Mouse (Mus musculus): ENCODE data around the gene Tmem104. TPM values are rescaled to one million over a fixed set of nuclear protein-coding genes. Genes with fewer than 3 reads are reported as not detected.

Tmem104 gene
- polyA plus RNA-seq, 1 experiment from 2014 or later: 9.3 TPM

DNA sequence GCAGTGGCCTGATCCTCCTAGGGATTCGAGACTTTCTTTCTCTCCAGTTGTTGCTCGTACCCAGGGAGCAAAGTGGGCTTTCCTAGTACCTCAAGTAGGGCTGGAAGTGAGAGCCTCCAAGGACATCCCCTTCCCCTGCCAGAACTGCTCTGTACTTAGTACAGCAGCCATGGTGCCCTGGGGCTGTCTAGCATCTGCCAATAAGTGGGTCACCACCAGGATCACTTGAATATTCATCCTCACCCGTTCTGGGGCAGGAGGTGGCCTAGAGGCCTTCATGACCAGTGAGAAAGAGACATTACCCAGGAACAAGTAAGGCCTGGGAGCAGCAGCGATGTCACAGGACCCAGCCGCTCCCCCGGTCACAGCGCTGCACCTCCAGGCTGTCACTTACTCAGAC, 22.7 kb downstream of the Tmem104 start:
- H3K9me3 ChIP-seq: no peaks in the 10 kb centered on the region
- no peaks in the 10 kb centered on the region for H3K27me3 ChIP-seq (replicated peaks)
- no peaks in the 10 kb centered on the region for H3K4me1 ChIP-seq (replicated peaks)
- H3K4me2 ChIP-seq (replicated peaks): no peak overlapping the region
- ATAC-seq: no peak
- H3K27ac ChIP-seq: no peak overlapping the region
- WGBS: 77% methylated on average over 7 of the region's 7 CpGs
- H3K9ac ChIP-seq: no peak overlapping the region
- no peak overlapping the region for H3K4me3 ChIP-seq (replicated peaks)
- H3K36me3 ChIP-seq: 0 out of 2 replicates have a peak, but pooled peaks cover 3% of the 10 kb centered on the region

DNA sequence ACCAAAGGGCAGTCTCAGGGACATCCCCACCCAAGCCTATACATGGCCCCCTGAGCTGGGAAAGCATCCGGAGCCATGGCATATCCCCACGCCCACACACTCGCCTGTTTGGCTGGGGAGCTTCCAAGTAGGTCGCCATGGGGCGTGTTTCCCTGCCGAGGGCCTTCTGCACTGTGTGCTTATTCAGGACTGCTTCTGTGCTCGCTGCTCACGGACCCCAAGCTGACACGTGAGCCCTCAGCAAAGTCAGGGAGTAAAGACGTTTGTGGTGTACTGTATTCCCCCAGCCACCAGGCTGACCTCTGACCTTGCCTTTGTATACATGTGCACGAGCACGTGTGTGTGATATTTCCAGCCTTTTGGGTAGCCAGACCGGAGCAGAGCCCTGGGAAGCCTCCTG, 24.8 kb downstream of the Tmem104 start:
- Histone ChIP-seq H3K9ac (no peak overlapping the region), H3K36me3 (no peaks in the 10 kb centered on the region), H3K27me3 (replicated peaks) (no peaks in the 10 kb centered on the region), H3K27ac (no peak overlapping the region), H3K4me2 (replicated peaks) (no peak overlapping the region), H3K4me1 (replicated peaks) (no peaks in the 10 kb centered on the region), H3K4me3 (replicated peaks) (no peak overlapping the region), H3K9me3 (no peaks in the 10 kb centered on the region)
- 44% methylated on average over 13 of the region's 13 CpGs for WGBS
- no peak for ATAC-seq

DNA sequence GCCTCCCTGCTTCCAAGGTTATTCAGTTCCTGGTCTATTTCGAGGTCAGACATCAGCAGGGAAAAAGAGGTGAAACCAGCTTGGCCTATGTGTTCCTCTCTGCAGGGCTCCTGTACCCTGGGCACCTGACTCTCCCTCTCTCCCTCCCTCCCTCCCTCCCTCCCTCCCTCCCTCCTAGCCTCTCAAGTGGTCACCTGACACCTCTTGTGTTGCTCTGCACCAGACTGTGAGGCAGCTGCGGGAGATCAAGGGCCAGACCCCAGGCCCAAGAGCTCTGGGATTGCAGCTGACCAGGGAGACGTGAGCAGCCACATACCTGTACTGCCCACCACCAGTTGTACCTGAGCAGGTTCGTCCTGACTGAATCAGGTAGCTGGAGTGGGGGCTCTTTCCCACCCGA, 27.8 kb downstream of the Tmem104 start:
- Histone ChIP-seq H3K36me3 (no peaks in the 10 kb centered on the region), H3K9ac (no peak overlapping the region), H3K27me3 (replicated peaks) (no peaks in the 10 kb centered on the region), H3K4me3 (replicated peaks) (no peak overlapping the region), H3K27ac (no peak overlapping the region), H3K4me1 (replicated peaks) (peaks cover 8% of the 10 kb centered on the region; the same call in 1 of the 2 replicates), H3K4me2 (replicated peaks) (no peak overlapping the region), H3K9me3 (no peaks in the 10 kb centered on the region)
- ATAC-seq: no peak
- 37% methylated on average over 4 of the region's 5 CpGs for WGBS

DNA sequence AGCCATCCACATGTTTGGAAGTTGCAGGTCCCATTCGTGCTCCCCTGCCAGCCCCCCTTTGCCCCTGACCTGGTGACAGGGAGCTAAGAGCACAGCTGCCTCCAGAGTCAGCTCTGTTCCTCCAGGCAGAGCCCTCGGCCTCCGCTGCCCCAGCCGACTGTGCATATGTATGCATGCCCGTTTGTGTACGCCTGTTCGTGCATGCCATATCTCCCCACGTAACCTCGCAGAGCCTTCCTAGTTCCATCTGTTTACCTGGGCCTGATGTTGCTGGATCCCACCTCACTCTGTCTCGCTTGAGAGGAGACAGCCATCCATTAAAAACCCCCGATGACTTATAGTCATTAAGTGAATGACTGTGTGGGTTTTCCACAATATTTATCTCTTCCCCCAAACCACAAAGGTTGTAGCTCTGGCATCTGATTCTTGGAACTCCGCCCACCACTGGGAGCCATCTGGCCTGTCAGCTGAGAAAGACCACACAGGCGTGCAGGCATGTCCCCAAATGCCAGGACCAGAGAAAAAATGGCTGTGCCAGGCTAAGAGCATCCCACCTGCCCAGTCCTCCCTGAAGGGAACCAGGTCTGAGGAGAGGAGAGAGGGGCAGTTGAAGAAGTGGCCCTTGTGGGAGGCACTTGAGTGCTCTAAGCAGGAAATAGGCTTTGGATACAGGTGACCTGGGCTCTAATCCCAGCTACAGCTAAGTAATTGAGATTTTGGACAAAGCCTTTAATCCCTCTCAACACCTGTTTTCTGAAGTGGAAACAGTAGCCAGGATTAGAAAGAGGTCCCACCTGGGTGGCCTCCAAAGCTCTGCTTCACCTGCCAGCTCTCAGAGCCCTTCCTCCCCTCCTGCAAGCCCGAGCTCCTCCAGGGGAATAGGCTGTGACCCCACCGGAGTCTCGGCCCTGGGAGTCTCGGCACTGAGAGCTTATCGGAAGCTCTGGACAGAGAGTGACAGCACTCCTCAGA, 30.4 kb downstream of the Tmem104 start:
- Histone ChIP-seq H3K27ac (no peak overlapping the region), H3K4me3 (replicated peaks) (no peak overlapping the region), H3K9me3 (no peaks in the 10 kb centered on the region), H3K4me2 (replicated peaks) (no peak overlapping the region), H3K36me3 (no peaks in the 10 kb centered on the region), H3K27me3 (replicated peaks) (no peaks in the 10 kb centered on the region), H3K4me1 (replicated peaks) (peaks cover 15% of the 10 kb centered on the region), H3K9ac (no peak overlapping the region)
- WGBS: 57% methylated on average over 18 of the region's 18 CpGs
- ATAC-seq: no peak

DNA sequence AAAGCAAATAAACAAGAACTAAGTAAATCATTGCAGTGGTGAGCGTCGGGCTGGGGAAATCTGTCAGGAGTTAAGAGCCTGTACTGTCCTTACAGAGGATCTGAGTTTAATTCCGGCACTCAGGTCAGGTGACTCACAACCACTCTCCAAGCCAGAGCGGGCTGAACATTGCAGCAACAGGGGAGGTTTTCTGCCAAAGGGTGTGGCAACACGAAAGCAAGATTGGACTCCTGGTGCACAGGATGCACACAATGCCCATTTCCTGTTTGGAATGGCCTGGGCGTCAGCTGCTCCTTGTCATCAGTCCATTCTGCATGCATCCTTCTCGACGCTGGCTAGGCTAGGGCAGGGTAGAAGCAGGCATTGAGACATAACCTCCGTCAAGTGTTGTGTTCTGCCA, 32.0 kb downstream of the Tmem104 start:
- Histone ChIP-seq H3K27ac (no peak overlapping the region), H3K36me3 (no peaks in the 10 kb centered on the region), H3K4me2 (replicated peaks) (no peak overlapping the region), H3K27me3 (replicated peaks) (no peaks in the 10 kb centered on the region; the same call in 1 of the 2 replicates), H3K4me1 (replicated peaks) (peaks cover 19% of the 10 kb centered on the region), H3K4me3 (replicated peaks) (no peak overlapping the region), H3K9ac (no peak overlapping the region), H3K9me3 (no peaks in the 10 kb centered on the region)
- 49% methylated on average over 9 of the region's 9 CpGs for WGBS
- peak; percentile 57 for ATAC-seq

DNA sequence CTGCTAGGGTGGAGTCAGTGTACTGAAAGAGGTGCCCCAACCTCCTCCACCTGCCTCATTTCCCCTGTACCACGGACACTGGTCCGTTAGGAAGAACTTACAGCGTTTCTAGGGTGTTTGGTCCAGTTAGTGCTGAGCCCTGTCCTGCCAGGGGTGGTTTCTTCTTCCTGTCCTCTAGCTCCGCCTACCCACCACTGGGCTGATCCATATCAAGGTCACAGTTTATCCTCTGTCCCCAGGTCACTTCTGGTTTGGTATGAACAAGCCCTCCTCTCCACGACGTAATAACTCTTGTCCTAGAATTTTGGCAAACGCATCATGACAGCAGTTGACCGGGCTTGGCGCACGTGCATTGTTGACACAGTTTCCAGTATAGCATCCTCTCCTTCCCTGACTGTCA, 32.4 kb downstream of the Tmem104 start:
- Histone ChIP-seq H3K9me3 (no peaks in the 10 kb centered on the region), H3K27ac (no peak overlapping the region), H3K4me1 (replicated peaks) (peaks cover 19% of the 10 kb centered on the region), H3K4me3 (replicated peaks) (no peak overlapping the region), H3K36me3 (no peaks in the 10 kb centered on the region), H3K27me3 (replicated peaks) (no peaks in the 10 kb centered on the region; the same call in 1 of the 2 replicates), H3K4me2 (replicated peaks) (no peak overlapping the region), H3K9ac (no peak overlapping the region)
- ATAC-seq: no peak; the same call in 1 of the 2 replicates
- WGBS: 84% methylated on average over 10 of the region's 10 CpGs

DNA sequence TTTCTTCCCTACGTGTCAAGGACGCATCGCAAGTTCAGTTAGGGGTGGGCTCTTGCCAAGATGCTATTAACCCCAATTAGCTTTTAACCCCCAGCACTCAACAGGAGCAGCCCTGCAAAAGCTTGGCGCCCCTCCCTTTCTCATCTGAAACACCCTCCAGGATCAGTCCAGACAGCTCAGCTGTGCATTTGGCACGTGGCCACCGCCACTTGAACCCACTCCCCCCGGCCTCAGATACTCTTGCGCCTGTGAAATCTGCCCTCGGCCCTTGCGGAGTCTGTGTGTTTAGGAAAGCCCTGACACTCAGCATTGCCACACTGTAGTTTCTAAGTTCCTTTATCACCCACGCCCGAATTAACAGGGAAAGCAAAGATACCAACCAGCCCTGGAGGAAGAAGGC, 34.8 kb downstream of the Tmem104 start:
- no peaks in the 10 kb centered on the region; the same call in 1 of the 2 replicates for H3K27me3 ChIP-seq (replicated peaks)
- no peak overlapping the region for H3K27ac ChIP-seq
- H3K4me3 ChIP-seq (replicated peaks): no peak overlapping the region
- no peak overlapping the region for H3K9ac ChIP-seq
- peaks cover 23% of the 10 kb centered on the region for H3K4me1 ChIP-seq (replicated peaks)
- ATAC-seq: no peak
- H3K36me3 ChIP-seq: no peaks in the 10 kb centered on the region
- no peak overlapping the region for H3K4me2 ChIP-seq (replicated peaks)
- 37% methylated on average over 12 of the region's 12 CpGs for WGBS
- H3K9me3 ChIP-seq: no peaks in the 10 kb centered on the region

DNA sequence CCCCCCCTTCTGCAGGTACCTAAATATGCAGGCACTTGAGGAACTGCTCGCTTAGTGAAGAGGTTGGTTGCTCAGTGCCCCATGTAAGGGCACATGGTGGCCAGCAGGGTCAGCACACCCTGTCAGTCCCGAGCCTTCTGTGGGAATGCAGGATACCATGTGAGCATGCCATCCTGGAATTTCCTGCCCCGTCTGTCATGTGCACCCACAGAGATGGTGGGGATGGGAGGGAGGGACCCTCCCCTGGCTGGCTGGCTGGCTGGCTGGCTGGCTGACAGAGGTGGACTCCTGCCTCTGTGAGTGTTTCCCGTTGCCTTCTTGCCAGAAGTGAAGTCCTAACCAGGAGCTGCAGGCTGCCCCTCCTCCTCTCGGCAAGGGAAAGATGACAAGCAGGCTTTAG, 35.3 kb downstream of the Tmem104 start:
- Histone ChIP-seq H3K9me3 (no peaks in the 10 kb centered on the region), H3K36me3 (no peaks in the 10 kb centered on the region), H3K4me2 (replicated peaks) (no peak overlapping the region), H3K4me1 (replicated peaks) (peaks cover 24% of the 10 kb centered on the region), H3K27ac (no peak overlapping the region), H3K4me3 (replicated peaks) (no peak overlapping the region), H3K27me3 (replicated peaks) (no peaks in the 10 kb centered on the region; the same call in 1 of the 2 replicates), H3K9ac (no peak overlapping the region)
- no peak for ATAC-seq
- WGBS: 29% methylated on average over 5 of the region's 5 CpGs

DNA sequence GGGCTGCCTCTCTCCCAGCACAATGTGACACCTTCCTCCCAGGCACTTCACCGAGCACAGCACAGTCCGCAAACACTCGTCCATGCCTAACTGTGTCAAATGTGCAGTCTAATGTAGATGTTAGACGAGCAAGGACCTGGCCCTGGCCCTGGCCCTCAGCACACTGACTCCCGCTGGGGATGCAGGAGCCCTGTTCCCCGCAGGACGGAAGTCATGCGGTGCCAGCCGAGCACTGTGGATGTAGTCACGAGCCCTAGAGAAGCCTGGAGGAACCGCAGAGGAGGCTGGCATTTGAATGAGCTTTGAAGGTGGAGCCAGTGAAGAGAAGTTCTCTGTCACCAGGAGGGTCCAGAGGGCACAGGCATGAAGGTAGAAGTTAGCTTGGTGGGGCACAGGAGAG, 36.2 kb downstream of the Tmem104 start:
- ATAC-seq: no peak
- WGBS: 84% methylated on average over 11 of the region's 11 CpGs
- Histone ChIP-seq H3K4me1 (replicated peaks) (peaks cover 24% of the 10 kb centered on the region), H3K36me3 (no peaks in the 10 kb centered on the region), H3K27ac (no peak overlapping the region), H3K27me3 (replicated peaks) (no peaks in the 10 kb centered on the region; the same call in 1 of the 2 replicates), H3K9ac (no peak overlapping the region), H3K4me2 (replicated peaks) (no peak overlapping the region), H3K4me3 (replicated peaks) (no peak overlapping the region), H3K9me3 (no peaks in the 10 kb centered on the region)

DNA sequence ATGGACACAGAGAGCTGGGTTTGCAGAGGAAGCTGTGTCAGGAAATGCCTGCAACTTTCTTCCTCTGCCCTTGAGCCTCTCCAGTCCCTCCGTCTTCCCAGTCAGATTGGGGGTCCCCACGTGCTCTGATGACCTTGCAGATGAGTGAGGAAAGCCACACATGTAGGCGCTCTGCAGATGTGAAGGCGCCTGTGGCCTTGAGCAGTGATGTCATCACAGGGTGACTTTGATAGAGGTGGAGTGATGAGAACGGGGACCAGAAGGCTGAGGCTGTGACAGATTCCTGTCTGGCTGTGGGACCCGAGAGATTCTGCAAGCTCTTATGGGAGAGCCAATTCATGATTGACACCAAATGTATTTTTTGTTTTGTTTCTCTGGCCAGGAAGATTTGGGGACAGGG, 36.6 kb downstream of the Tmem104 start:
- Histone ChIP-seq H3K4me2 (replicated peaks) (no peak overlapping the region), H3K9me3 (no peaks in the 10 kb centered on the region), H3K9ac (no peak overlapping the region), H3K27ac (no peak overlapping the region), H3K4me1 (replicated peaks) (peaks cover 22% of the 10 kb centered on the region), H3K27me3 (replicated peaks) (no peaks in the 10 kb centered on the region; the same call in 1 of the 2 replicates), H3K4me3 (replicated peaks) (no peak overlapping the region), H3K36me3 (no peaks in the 10 kb centered on the region)
- no peak for ATAC-seq
- 52% methylated on average over 6 of the region's 6 CpGs for WGBS

DNA sequence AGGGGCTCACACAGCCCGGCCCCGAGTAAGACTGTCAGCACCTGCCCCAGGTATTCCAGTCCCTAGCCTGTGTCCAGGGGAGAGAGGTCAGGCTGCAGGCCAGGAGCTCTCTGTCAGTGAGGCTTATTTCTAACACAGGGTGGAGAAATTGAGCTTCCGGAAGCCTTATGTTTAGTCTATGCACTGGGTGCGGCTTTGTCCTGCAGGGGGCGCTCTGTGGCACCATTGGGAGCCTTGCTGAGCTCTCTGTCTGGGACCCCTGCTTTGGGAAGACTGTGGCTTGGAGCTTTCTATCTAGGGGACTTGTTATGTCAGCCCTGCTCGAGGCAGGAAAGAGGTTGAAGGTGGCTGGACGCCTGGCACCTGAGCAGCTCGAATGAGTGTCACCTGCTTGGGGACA, 37.6 kb downstream of the Tmem104 start:
- H3K36me3 ChIP-seq: no peaks in the 10 kb centered on the region
- no peaks in the 10 kb centered on the region; the same call in 1 of the 2 replicates for H3K27me3 ChIP-seq (replicated peaks)
- ATAC-seq: no peak; the same call in 1 of the 2 replicates
- no peak overlapping the region for H3K27ac ChIP-seq
- no peak overlapping the region for H3K9ac ChIP-seq
- H3K4me1 ChIP-seq (replicated peaks): peaks cover 16% of the 10 kb centered on the region
- no peak overlapping the region for H3K4me2 ChIP-seq (replicated peaks)
- 56% methylated on average over 8 of the region's 8 CpGs for WGBS
- no peak overlapping the region for H3K4me3 ChIP-seq (replicated peaks)
- H3K9me3 ChIP-seq: no peaks in the 10 kb centered on the region

DNA sequence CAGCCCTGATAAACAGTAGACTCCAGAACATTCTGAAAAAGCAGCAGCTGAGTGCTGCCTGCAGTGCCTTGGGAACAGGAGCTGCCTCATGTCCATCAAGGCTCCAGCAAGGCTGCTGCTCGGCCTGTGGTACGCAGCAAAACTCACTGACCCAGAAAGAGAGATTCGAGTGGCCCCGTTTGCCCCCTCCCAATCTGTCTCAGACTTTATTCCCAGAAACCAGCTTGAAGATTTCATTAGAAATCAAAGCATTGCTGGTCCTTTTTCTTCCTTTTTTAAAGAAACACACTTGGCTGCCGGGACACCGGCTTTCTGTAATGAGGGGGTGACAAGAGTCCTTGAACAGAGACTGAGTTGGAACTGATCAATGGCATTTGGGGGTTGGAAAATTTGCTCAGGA, 38.0 kb downstream of the Tmem104 start:
- Histone ChIP-seq H3K27me3 (replicated peaks) (no peaks in the 10 kb centered on the region; the same call in 1 of the 2 replicates), H3K4me1 (replicated peaks) (peaks cover 17% of the 10 kb centered on the region), H3K9me3 (no peaks in the 10 kb centered on the region), H3K9ac (no peak overlapping the region), H3K36me3 (no peaks in the 10 kb centered on the region), H3K27ac (no peak overlapping the region), H3K4me3 (replicated peaks) (no peak overlapping the region), H3K4me2 (replicated peaks) (no peak overlapping the region)
- 83% methylated on average over 6 of the region's 6 CpGs for WGBS
- no peak for ATAC-seq

All from intestine, embryonic 15.5 days (tissue).